Mouse (Mus musculus) brain, embryonic 14.5 days (tissue): Measurements from ENCODE around the gene Ctnna2. TPM values are rescaled to one million over a fixed set of nuclear protein-coding genes. Genes with fewer than 3 reads are reported as not detected.

ENCODE experiments used
- DNase-seq: peaks from one replicate; pipeline ENCODE4 v3.0.0-alpha.2; 2011; ENCODE audit warnings: low read depth
- CTCF ChIP-seq: fragments of 200-500 bp; IDR thresholded peaks from 2 replicates; pipeline ENCODE4 v1.5.1; 2012; ENCODE audit warnings: inconsistent platforms, mild to moderate bottlenecking, moderate library complexity, borderline replicate concordance; ENCODE audit not compliant: insufficient read depth, insufficient read length; ENCODE audit errors: extremely low read depth
- POLR2A ChIP-seq: fragments of 200-500 bp; IDR thresholded peaks from 2 replicates; pipeline ENCODE4 v1.6.1; 2012; ENCODE audit warnings: mild to moderate bottlenecking, inconsistent platforms, borderline replicate concordance; ENCODE audit not compliant: poor library complexity, insufficient read depth, insufficient read length, severe bottlenecking; ENCODE audit errors: extremely low read depth
- polyA plus RNA-seq: library from polyadenylated mRNA; depleted of rRNA; stranded (reverse); fragments of >200 nt; gene quantifications from 2 replicates; pipeline ENCODE4 v1.2.3, GENCODE M21; 2012

The Ctnna2 gene
- polyA plus RNA-seq, 1 experiment = 150 TPM

- TF ChIP-seq POLR2A (no peak), CTCF (no peak)
- peak; percentile 65 for DNase-seq
These were observed 688.1 kb downstream of the Ctnna2 start for GRCm38 (mm10) chr6:77291415-77291814.

GRCm38 (mm10) chr6:77288402-77288801 lies 691.1 kb downstream of the Ctnna2 start:
- no peak for TF ChIP-seq POLR2A
- TF ChIP-seq CTCF = no peak
- no peak for DNase-seq

- no peak for DNase-seq
These were observed 693.2 kb downstream of the Ctnna2 start for GRCm38 (mm10) chr6:77286317-77286716.

GRCm38 (mm10) chr6:77278794-77279193 lies 700.7 kb downstream of the Ctnna2 start:
- TF ChIP-seq CTCF (no peak), POLR2A (no peak)
- DNase-seq = peak; percentile 52

More at GRCm38 (mm10) chr6:77286317-77286716, 693.2 kb downstream of the Ctnna2 start:
- TF ChIP-seq POLR2A (no peak), CTCF (no peak)

- DNase-seq = no peak
- TF ChIP-seq CTCF = no peak
- no peak for TF ChIP-seq POLR2A
These were observed 714.3 kb downstream of the Ctnna2 start for GRCm38 (mm10) chr6:77265163-77265562.

GRCm38 (mm10) chr6:77257358-77258105 lies 722.0 kb downstream of the Ctnna2 start:
- TF ChIP-seq POLR2A = no peak
- TF ChIP-seq CTCF = peak; percentile 55; the same call in 1 of the 2 replicates
- peak; percentile 79 for DNase-seq

- no peak for TF ChIP-seq CTCF
- no peak for TF ChIP-seq POLR2A
- no peak for DNase-seq
These were observed 723.2 kb downstream of the Ctnna2 start for GRCm38 (mm10) chr6:77256348-77256747.

GRCm38 (mm10) chr6:77253480-77253879 lies 726.0 kb downstream of the Ctnna2 start:
- TF ChIP-seq CTCF (no peak), POLR2A (no peak)

GRCm38 (mm10) chr6:77243541-77244231 lies 735.8 kb downstream of the Ctnna2 start:
- TF ChIP-seq POLR2A (no peak), CTCF (peak; percentile 24; the same call in 1 of the 2 replicates)
- DNase-seq = peak; percentile 80

More at GRCm38 (mm10) chr6:77253480-77253879, 726.0 kb downstream of the Ctnna2 start:
- no peak for DNase-seq

- TF ChIP-seq POLR2A (0 out of 2 replicates have a peak, but pooled peaks have one; percentile 26), CTCF (peak; percentile 45; the same call in 1 of the 2 replicates)
- peak; percentile 96 for DNase-seq
These were observed 736.7 kb downstream of the Ctnna2 start, which contains the start of gene Lrrtm1 for GRCm38 (mm10) chr6:77242601-77243406. Lrrtm1 (plus strand) TSS chr6:77242689.
